Mouse (Mus musculus) kidney, adult 2 months (tissue): ENCODE data around the gene Tnxb.
A peak's percentile ranks its signal among the peaks of the same experiment; 100 is the strongest.

Experiments
- CTCF ChIP-seq: fragments of 200-500 bp; conservative IDR thresholded peaks from 2 replicates; pipeline ENCODE4 v1.5.1; 2011; ENCODE audit warnings: low read depth, mild to moderate bottlenecking, control low read depth, low read length, moderate library complexity, mixed read lengths; ENCODE audit not compliant: insufficient read depth, insufficient read length
- POLR2A ChIP-seq: fragments of 200-500 bp; IDR thresholded peaks from one replicate; pipeline ENCODE4 v1.6.1; 2011; ENCODE audit warnings: low read depth, low read length, control low read depth

DNA sequence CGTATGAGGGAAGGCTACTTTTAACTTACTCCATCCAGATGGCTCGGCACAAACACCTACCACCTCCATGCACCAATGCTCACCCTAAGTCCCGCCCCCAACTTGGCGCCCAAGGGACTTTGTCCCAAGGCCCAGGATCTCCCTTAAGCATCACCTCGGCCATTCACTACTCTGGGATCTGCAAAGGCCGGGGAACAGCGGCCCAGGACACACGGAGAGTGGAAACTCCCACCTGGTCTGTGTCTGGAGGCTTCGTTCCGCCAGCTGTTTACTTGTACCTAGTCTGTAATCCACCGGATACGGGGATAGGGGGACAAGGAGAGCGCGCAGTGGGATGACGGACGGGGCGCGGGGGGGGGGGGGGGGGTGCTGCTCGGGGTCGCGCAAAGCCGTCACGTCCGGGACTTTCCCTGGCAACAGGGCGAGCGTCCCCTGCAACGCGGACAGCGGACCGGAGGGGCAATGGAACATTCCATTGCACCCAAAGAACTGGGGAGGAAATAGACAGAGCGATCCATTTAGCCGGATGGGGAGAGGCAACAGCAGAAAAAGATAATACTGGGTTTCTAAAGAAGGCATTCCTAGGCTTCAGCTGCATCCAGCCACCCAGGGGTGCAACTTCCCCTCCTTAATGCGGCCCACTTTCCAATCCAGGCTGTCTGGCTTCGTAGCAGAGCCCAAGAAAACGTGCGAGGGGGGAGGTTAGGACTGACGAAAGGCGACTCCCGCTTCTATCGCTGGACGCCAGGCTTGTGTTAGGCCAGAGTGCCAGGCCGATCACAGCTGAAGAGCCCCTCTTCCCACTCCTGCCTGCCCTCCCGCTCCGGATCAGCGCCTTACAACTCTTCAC is 43.0 kb upstream of the Tnxb start:
- TF ChIP-seq POLR2A = peak; percentile 72
- no peak for TF ChIP-seq CTCF
